Mouse (Mus musculus) MN1 (cell line): ENCODE measurements around the gene Prc1.

Source experiments
- DNase-seq: peaks from one replicate; pipeline ENCODE4 v3.0.0-alpha.2; 2016; ENCODE audit warnings: low spot score

Prc1 gene

DNA sequence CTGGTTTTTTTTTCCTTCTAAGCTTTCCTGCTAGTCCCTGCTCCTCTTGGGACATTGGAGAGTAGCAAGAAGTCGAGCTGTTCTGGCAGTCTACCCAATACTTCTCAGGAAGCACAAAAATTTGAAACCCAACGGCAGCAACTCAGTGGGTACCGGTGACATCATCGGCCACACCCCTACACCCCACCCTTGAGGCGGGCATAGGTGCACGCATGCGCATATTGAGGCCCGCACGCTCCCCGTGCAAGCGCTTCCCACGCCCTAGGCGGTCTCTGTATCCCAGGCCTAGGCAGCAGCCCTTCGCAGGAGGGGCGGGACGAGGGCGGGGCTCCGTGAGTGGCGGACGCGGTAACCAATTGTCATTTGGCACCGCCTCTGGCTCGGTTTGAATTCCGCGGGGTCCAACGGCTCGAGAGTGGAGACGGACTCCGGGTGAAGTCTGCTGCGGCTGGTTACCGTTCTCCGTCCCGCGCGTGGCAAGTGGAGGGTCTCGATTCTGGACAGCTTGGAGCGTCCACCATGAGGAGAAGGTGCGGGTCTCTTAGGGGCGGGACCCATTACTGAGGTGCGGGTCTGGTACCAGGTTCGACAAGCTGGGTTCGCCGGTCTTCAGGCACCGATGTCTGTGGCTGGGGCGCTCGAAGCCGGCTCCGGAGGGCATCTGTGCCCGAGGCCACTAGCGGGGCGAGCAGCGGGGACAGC lies at the start of gene Prc1:
TSS of gene Prc1 (plus strand) at position 389 of the 702 bp plus-strand sequence.
- DNase-seq, result peak; percentile 98

GRCm38 (mm10) chr7:80244851-80245250 lies 49.4 kb upstream of the Prc1 start:
- DNase-seq, result no peak

DNA sequence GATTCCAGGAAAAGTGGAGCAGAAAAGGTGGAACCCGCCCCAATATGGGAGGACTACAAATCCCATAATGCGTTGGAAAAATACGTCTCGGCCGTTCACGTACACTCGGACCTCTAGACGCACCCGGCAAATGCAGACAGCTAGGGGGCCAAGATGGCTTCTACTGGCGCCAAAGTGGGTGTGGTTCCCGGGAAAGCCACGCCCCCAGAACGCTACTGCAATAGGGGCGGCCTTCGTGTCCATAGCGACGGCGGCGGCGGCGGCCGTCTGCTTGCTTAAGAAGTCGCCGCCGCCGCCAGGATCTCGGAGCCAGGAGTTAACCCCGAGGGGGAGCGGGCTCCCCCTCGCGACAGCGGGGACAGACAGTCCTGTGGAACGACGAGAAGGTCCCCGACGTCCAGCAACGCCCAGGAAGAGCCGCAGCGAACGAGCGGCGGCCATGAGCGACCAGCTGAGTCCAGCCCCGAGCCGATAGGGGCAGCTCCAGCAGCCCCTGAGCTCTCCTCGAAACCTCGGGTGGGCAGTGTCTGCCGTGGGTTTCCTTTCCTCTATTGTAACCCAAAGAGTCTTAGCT lies 48.0 kb upstream of the Prc1 start, which contains the start of gene Ttll13:
TSS of gene Ttll13 (plus strand) at position 229 of the 574 bp plus-strand sequence.
- peak; percentile 98 for DNase-seq

GRCm38 (mm10) chr7:80246859-80247258 lies 47.4 kb upstream of the Prc1 start:
- DNase-seq, result peak; percentile 34

GRCm38 (mm10) chr7:80252437-80252836 lies 41.8 kb upstream of the Prc1 start:
- peak; percentile 47 for DNase-seq

- no peak for DNase-seq
These were observed 41.4 kb upstream of the Prc1 start for GRCm38 (mm10) chr7:80252886-80253285.

DNA sequence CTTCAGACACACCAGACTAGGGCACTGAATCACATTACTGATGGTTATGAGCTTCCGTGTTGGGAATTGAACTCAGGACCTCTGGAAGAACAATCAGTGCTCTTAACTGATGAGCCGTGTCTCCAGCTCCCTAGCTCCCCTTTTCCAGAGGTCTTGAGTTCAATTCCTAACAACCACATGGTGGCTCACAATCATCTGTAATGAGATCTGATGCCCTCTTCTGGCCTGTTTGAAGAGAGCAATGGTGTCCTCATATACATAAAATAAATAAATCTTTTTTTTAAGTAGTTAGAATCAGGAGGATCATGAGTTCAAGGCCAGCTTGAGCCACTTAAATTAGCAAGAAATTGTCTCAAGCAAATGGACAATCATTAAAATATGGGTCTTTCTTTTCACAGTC lies 38.3 kb upstream of the Prc1 start:
- no peak for DNase-seq

GRCm38 (mm10) chr7:80257706-80258105 lies 36.5 kb upstream of the Prc1 start:
- no peak for DNase-seq

DNA sequence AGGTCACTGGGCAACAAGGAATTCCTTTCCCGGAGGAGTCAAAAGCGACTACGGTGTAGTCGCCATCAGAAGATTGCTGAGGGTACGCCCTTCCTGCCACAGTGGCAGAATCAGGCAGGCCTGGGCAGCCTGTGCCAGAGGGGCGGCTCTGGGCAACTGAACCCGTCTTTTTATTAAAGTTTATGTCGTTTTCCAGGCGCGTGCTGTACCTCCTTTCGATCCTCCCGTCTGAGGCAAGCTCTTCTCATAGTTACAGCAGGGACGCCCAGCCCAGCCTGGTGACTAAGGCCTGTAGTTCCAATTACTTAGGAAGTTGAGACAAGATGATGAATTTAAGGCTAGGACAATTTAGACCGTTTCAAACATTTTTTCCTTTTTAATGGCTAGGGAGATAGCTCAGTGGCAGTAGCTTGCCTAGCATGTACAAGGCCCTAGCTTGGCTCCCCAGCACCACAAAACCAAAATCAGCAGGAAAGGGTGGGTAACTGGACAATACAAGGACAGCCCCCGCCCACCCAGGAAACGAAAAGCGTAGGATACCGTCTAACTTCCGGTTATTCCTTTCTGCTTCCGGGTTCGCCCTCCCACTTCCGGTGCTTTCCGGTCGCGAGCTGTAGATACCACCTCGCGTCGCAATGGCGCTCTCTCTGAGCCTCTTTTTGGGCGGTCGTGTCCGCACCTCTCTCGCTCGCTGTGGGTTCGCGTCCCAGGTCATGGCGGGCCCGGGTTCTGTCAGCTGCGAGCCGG lies 33.5 kb upstream of the Prc1 start, which contains the start of gene Ngrn:
TSS of gene Ngrn (plus strand) at position 591 of the 747 bp plus-strand sequence.
- DNase-seq, result peak; percentile 93

DNA sequence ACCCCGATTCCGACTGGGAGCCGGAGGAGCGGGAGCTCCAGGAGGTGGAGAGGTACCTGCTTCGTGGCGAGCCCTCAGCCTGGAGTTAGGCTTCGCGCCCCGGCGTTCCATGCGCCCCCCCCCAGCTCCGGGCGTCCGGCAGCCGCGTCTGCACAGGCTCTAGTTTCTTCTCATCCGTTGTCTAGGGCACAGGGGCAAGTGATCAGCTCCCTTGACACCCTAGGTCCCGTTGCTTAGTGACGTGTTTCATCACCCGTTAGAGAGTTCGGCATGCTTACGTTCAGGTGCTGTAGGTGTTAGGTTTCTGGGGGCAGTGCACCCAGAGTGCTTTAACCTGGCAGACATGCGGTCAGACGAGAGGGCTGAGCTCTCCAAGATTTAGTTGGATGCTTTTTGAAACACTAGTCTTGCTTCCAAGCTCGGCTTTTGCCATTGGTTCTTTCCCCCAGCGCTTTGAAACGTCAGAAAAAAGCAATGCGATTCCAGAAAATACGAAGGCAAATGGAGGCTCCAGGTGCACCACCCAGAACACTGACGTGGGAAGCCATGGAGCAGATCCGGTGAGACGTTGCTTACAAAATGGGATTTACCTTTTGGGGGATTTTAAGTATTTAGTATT lies 32.8 kb upstream of the Prc1 start:
- peak; percentile 49 for DNase-seq

- DNase-seq, result no peak
These were observed 29.6 kb upstream of the Prc1 start for GRCm38 (mm10) chr7:80264606-80265005.

GRCm38 (mm10) chr7:80267764-80268163 lies 26.5 kb upstream of the Prc1 start:
- DNase-seq, result no peak

DNA sequence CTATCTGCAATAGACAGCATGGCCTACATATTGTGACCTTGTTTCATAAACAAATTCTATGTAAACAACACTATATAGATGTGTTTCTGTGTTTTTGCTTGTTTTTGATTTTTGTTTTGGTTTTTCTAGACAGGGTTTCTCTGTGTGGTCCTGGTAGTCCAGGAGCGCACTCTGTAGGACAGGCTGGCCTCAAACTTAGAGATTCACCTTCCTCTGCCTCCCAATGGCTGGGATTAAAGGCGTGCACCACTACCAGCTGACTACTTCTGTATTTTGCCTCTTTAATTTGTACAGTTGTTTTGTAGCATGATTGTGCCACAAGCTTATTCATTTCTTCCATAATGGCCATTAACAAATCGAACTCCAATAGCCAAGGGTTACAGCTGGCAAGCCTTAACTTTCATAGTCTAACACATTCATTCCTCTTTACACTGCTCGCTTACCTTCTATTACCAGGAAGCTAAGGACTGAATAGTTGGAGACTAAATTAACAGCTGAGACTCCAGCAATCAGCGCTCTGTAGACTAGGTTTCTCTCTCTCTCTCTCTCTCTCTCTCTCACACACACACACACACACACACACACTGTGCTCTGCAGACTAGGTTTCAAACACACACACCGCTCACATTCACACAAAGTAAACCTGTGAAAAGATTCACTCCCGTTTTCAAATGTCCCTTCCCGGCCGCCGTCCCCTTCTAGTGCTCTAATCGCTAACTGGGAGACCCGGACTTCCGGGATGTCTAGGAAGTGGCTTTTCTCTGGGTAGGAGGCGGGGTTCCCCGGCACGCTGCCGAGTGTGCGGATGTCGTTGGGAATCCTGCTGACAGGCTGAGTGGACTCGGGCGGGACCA lies 25.1 kb upstream of the Prc1 start, which contains the start of gene Vps33b:
TSS of gene Vps33b (plus strand) at position 753 of the 854 bp plus-strand sequence.
- peak; percentile 95 for DNase-seq

GRCm38 (mm10) chr7:80269751-80270255 lies 24.4 kb upstream of the Prc1 start:
- peak; percentile 43 for DNase-seq

- DNase-seq, result no peak
These were observed 20.8 kb upstream of the Prc1 start for GRCm38 (mm10) chr7:80273456-80273855.

GRCm38 (mm10) chr7:80276374-80276773 lies 17.9 kb upstream of the Prc1 start:
- no peak for DNase-seq

DNA sequence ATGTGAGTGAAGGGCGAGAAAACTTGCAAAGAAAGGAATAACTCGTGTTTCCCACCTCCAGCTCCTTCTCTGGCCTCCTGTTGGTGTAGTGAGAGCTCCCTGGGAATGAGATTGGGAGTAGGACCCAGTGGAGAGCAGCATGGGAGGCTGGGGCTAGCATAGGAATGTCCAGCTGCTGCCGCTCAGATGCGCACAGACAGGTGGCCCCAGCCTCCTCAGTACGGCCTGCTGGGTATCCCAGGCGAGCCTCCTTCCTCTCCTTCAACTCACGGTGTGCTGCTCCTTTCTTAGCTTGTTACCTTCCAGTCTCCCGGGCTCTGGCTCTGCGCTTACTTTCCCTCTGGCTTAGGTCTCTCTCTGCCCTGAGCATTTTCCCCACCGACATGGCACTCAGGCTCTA lies 14.2 kb upstream of the Prc1 start:
- no peak for DNase-seq

DNA sequence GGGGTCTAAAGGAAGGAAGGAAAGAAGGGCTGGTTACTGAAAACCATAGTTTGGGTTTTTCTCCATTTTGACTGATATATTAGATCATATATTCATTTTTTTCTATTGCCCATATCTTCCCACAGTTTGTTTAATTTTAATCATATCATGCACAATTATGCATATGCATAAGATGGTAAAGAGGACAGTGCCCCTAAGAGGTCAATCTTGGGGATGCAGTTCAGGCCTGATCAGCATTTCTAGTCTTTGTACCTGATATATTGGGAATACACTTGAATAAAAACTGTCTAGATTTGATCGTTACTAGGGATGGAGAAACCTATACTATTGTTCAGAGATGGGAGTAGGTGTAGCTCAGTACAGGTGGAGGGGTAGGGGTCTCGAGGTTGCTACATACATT lies 13.3 kb upstream of the Prc1 start:
- no peak for DNase-seq

GRCm38 (mm10) chr7:80281646-80282045 lies 12.6 kb upstream of the Prc1 start:
- no peak for DNase-seq

- DNase-seq, result no peak
These were observed 10.9 kb upstream of the Prc1 start for GRCm38 (mm10) chr7:80283226-80283918.

DNA sequence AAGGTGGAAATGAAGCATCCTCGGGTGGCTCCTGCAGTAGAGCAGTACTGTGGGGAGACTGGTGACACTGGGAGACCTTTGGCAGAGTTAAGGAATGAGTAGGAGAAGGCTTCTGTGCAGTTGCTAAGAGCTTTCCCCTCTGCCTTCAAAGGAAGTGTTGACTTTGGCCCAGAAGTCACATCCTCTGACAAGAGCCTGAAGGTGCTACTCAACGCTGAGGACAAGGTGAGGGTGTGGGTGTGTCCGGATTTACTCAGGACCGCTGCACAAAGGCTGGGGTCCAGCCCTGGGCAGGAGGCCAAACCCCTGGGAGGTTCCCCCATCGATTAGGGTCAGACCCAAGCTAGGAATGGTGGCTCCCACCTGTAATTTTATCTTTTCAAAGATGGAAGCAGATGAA lies 9.9 kb upstream of the Prc1 start:
- no peak for DNase-seq
